ENCODE assay signal across 10 mouse cellular contexts in genomic region chr15:12451448-12451847, GRCm38 (mm10).
A peak's percentile ranks its signal among the peaks of the same experiment; 100 is the strongest.
DNase-seq lines count a peak whose midpoint lies in the region; ATAC-seq lines count a peak whose summit lies in the region.
"Had no signal": no experiment of that assay in that cellular context is flagged by ENCODE, and none has a peak within 500 bp of the region (broad histone marks: within the 10 kb centered on the region; RNA-seq: fewer than 3 reads in every experiment).

No protein-coding gene starts in this region.

- no peaks in the 10 kb centered on the region for H3K27me3 ChIP-seq in hindbrain, embryonic 13.5 days
- H3K27me3 ChIP-seq in hindbrain, embryonic 14.5 days (ENCODE audit: control insufficient read depth, insufficient read depth, low read length) = no peaks in the 10 kb centered on the region
- no peaks in the 10 kb centered on the region for H3K27me3 ChIP-seq in forebrain, embryonic 13.5 days

- no peak for DNase-seq in hindbrain, embryonic 14.5 days (ENCODE audit: low spot score)
- DNase-seq in retina, adult 2 months (ENCODE audit: low read depth, low spot score) = peak; percentile 15
- no peak for DNase-seq in retina, embryonic 14.5 days (ENCODE audit: low spot score)
- DNase-seq in kidney, postnatal 14 days = peak; percentile 27
- DNase-seq in spleen, postnatal 14 days (ENCODE audit: low spot score in 2 of 2) = no peak
- no peak for DNase-seq in gastrocnemius, postnatal 14 days
- DNase-seq: liver; lung, postnatal 14 days had no signal

- no peak for ATAC-seq in hindbrain, embryonic 13.5 days (ENCODE audit: low FRiP score)
- ATAC-seq in hindbrain, embryonic 14.5 days (ENCODE audit: low FRiP score) = no peak
- no peak for ATAC-seq in forebrain, embryonic 13.5 days

- H3K27ac ChIP-seq in hindbrain, embryonic 13.5 days = 0 out of 2 replicates have a peak overlapping the region, but pooled peaks have one; percentile 24
- no peak overlapping the region for H3K27ac ChIP-seq in hindbrain, embryonic 14.5 days
- H3K27ac ChIP-seq in forebrain, embryonic 13.5 days = no peak overlapping the region

- H3K9ac ChIP-seq in hindbrain, embryonic 13.5 days = no peak overlapping the region
- no peak overlapping the region for H3K9ac ChIP-seq in hindbrain, embryonic 14.5 days
- no peak overlapping the region for H3K9ac ChIP-seq in forebrain, embryonic 13.5 days

- H3K4me2 ChIP-seq in hindbrain, embryonic 13.5 days = no peak overlapping the region
- H3K4me2 ChIP-seq in hindbrain, embryonic 14.5 days (replicated peaks) = no peak overlapping the region
- H3K4me2 ChIP-seq in forebrain, embryonic 13.5 days = no peak overlapping the region

- no peaks in the 10 kb centered on the region for H3K36me3 ChIP-seq in hindbrain, embryonic 13.5 days
- no peaks in the 10 kb centered on the region for H3K36me3 ChIP-seq in hindbrain, embryonic 14.5 days (replicated peaks; ENCODE audit: control insufficient read depth, insufficient read depth)
- H3K36me3 ChIP-seq in forebrain, embryonic 13.5 days (ENCODE audit: poor library complexity, severe bottlenecking) = no peaks in the 10 kb centered on the region

- H3K4me1 ChIP-seq in hindbrain, embryonic 13.5 days (replicated peaks) = 0 out of 2 replicates have a peak, but pooled peaks cover under 1% of the 10 kb centered on the region
- 0 out of 2 replicates have a peak, but pooled peaks cover 3% of the 10 kb centered on the region for H3K4me1 ChIP-seq in hindbrain, embryonic 14.5 days (replicated peaks; ENCODE audit: control insufficient read depth, insufficient read depth, low read length)
- no peaks in the 10 kb centered on the region for H3K4me1 ChIP-seq in forebrain, embryonic 13.5 days

- H3K4me3 ChIP-seq in hindbrain, embryonic 13.5 days = no peak overlapping the region
- no peak overlapping the region for H3K4me3 ChIP-seq in hindbrain, embryonic 14.5 days (replicated peaks; ENCODE audit: low read length)
- H3K4me3 ChIP-seq in forebrain, embryonic 13.5 days = no peak overlapping the region

- WGBS in hindbrain, embryonic 13.5 days = 66% methylated on average over 4 of the region's 4 CpGs
- 69% methylated on average over 4 of the region's 4 CpGs for WGBS in hindbrain, embryonic 14.5 days
- 82% methylated on average over 4 of the region's 4 CpGs for WGBS in forebrain, embryonic 13.5 days

- H3K9me3 ChIP-seq in hindbrain, embryonic 13.5 days = no peaks in the 10 kb centered on the region
- H3K9me3 ChIP-seq in hindbrain, embryonic 14.5 days (ENCODE audit: control insufficient read depth, low read length) = no peaks in the 10 kb centered on the region
- no peaks in the 10 kb centered on the region for H3K9me3 ChIP-seq in forebrain, embryonic 13.5 days (replicated peaks)

- intact Hi-C loops in gastrocnemius, postnatal 14 days (cut with DNase I; ENCODE audit: low total_unique reads) = no loop called here

Comparison
In these comparisons a context has a peak if more than half of its experiments do, and no peak if none do; other contexts are left out.
1. DNase-seq: peak in retina, adult 2 months (single experiment) and kidney, postnatal 14 days (single experiment); none in hindbrain, embryonic 14.5 days (single experiment), retina, embryonic 14.5 days (single experiment), spleen, postnatal 14 days (0 of 2) and gastrocnemius, postnatal 14 days (single experiment).